Mouse (Mus musculus): Measurements from ENCODE around the gene Ankrd40. TPM values are rescaled to one million over a fixed set of nuclear protein-coding genes. Genes with fewer than 3 reads are reported as not detected.
A peak's percentile ranks its signal among the peaks of the same experiment; 100 is the strongest.

Gene Ankrd40
- polyA plus RNA-seq, 1 experiment from 2014 or later = 27.4 TPM

- WGBS = 84% methylated on average over 9 of the region's 9 CpGs
- H3K36me3 ChIP-seq (ENCODE audit: control insufficient read depth, insufficient read depth, low read length) = peaks cover 42% of the 10 kb centered on the region
- H3K27ac ChIP-seq (ENCODE audit: low read depth, low read length) = no peak overlapping the region
These were observed 32.6 kb upstream of the Ankrd40 start for GRCm38 (mm10) chr11:94294996-94295845.

DNA sequence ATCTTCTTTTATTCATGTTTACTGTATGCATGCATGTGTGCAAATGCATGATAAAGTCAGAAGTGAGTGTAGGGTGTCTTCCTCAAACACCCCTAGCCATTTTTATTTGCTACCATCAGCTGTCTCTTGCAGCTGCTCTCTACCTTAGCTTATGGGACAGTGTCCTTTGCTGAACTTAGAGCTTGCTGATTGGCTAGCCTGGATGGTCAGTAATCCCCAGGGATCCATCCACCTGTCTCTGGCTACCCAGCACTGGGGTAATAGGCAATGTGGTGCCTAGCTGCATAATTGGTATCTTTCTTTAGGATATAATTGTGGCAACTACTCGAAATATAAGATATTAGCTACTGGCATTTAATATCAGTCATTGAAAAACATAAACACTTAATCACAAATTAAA is 15.1 kb upstream of the Ankrd40 start:
- no peak for ATAC-seq (ENCODE audit: low FRiP score)
- Histone ChIP-seq H3K36me3 (ENCODE audit: control insufficient read depth, insufficient read depth, low read length) (no peaks in the 10 kb centered on the region), H3K4me2 (no peak overlapping the region), H3K27ac (ENCODE audit: low read depth, low read length) (no peak overlapping the region), H3K9me3 (ENCODE audit: control insufficient read depth, low read length) (no peaks in the 10 kb centered on the region), H3K9ac (ENCODE audit: low read length) (no peak overlapping the region), H3K4me3 (ENCODE audit: low read depth, low read length) (no peak overlapping the region), H3K4me1 (ENCODE audit: control insufficient read depth, insufficient read depth, low read length) (peaks cover 9% of the 10 kb centered on the region; the same call in 1 of the 2 replicates), H3K27me3 (ENCODE audit: control insufficient read depth, insufficient read depth, low read length) (no peaks in the 10 kb centered on the region)
- no peak for DNase-seq (ENCODE audit: low spot score, missing footprints)
- 80% methylated on average over 1 of the region's 1 CpGs for WGBS

More at GRCm38 (mm10) chr11:94294996-94295845, 32.6 kb upstream of the Ankrd40 start:
- H3K27me3 ChIP-seq (ENCODE audit: control insufficient read depth, insufficient read depth, low read length) = no peaks in the 10 kb centered on the region
- DNase-seq (ENCODE audit: low spot score, missing footprints) (no peak), ATAC-seq (ENCODE audit: low FRiP score) (no peak)
- no peaks in the 10 kb centered on the region for H3K4me1 ChIP-seq (ENCODE audit: control insufficient read depth, insufficient read depth, low read length)
- H3K4me3 ChIP-seq (ENCODE audit: low read depth, low read length) = no peak overlapping the region
- H3K4me2 ChIP-seq = no peak overlapping the region
- H3K9ac ChIP-seq (ENCODE audit: low read length) = no peak overlapping the region
- H3K9me3 ChIP-seq (ENCODE audit: control insufficient read depth, low read length) = no peaks in the 10 kb centered on the region

GRCm38 (mm10) chr11:94314098-94314652 is 13.6 kb upstream of the Ankrd40 start:
- no peaks in the 10 kb centered on the region; the same call in 1 of the 2 replicates for H3K36me3 ChIP-seq (ENCODE audit: control insufficient read depth, insufficient read depth, low read length)
- H3K27ac ChIP-seq (ENCODE audit: low read depth, low read length) = no peak overlapping the region
- no peak overlapping the region for H3K9ac ChIP-seq (ENCODE audit: low read length)
- DNase-seq (ENCODE audit: low spot score, missing footprints) (no peak), ATAC-seq (ENCODE audit: low FRiP score) (no peak)
- no peak overlapping the region for H3K4me3 ChIP-seq (ENCODE audit: low read depth, low read length)
- WGBS = 94% methylated on average over 2 of the region's 2 CpGs
- H3K27me3 ChIP-seq (ENCODE audit: control insufficient read depth, insufficient read depth, low read length) = no peaks in the 10 kb centered on the region
- peaks cover 9% of the 10 kb centered on the region; the same call in 1 of the 2 replicates for H3K4me1 ChIP-seq (ENCODE audit: control insufficient read depth, insufficient read depth, low read length)
- no peaks in the 10 kb centered on the region for H3K9me3 ChIP-seq (ENCODE audit: control insufficient read depth, low read length)
- H3K4me2 ChIP-seq = no peak overlapping the region

- DNase-seq (ENCODE audit: low spot score, missing footprints) = peak; percentile 81
- no peak overlapping the region for H3K4me3 ChIP-seq (ENCODE audit: low read depth, low read length)
- no peaks in the 10 kb centered on the region for H3K9me3 ChIP-seq (ENCODE audit: control insufficient read depth, low read length)
- no peak overlapping the region for H3K27ac ChIP-seq (ENCODE audit: low read depth, low read length)
- no peak for ATAC-seq (ENCODE audit: low FRiP score)
- no peak overlapping the region for H3K9ac ChIP-seq (ENCODE audit: low read length)
- H3K4me2 ChIP-seq = no peak overlapping the region
- no peaks in the 10 kb centered on the region for H3K27me3 ChIP-seq (ENCODE audit: control insufficient read depth, insufficient read depth, low read length)
- 77% methylated on average over 1 of the region's 1 CpGs for WGBS
- H3K4me1 ChIP-seq (ENCODE audit: control insufficient read depth, insufficient read depth, low read length) = peaks cover 15% of the 10 kb centered on the region
- peaks cover 2% of the 10 kb centered on the region; the same call in 1 of the 2 replicates for H3K36me3 ChIP-seq (ENCODE audit: control insufficient read depth, insufficient read depth, low read length)
These were observed 12.5 kb upstream of the Ankrd40 start for GRCm38 (mm10) chr11:94315308-94315707.

- Histone ChIP-seq H3K36me3 (ENCODE audit: control insufficient read depth, insufficient read depth, low read length) (peaks cover 2% of the 10 kb centered on the region; the same call in 1 of the 2 replicates), H3K27ac (ENCODE audit: low read depth, low read length) (no peak overlapping the region), H3K4me2 (no peak overlapping the region), H3K4me3 (ENCODE audit: low read depth, low read length) (no peak overlapping the region), H3K9ac (ENCODE audit: low read length) (no peak overlapping the region), H3K27me3 (ENCODE audit: control insufficient read depth, insufficient read depth, low read length) (no peaks in the 10 kb centered on the region), H3K9me3 (ENCODE audit: control insufficient read depth, low read length) (no peaks in the 10 kb centered on the region), H3K4me1 (ENCODE audit: control insufficient read depth, insufficient read depth, low read length) (peaks cover 15% of the 10 kb centered on the region)
- ATAC-seq (ENCODE audit: low FRiP score) = no peak
- 90% methylated on average over 2 of the region's 2 CpGs for whole genome bisulfite sequencing
- no peak for DNase-seq (ENCODE audit: low spot score, missing footprints)
These were observed 11.3 kb upstream of the Ankrd40 start for GRCm38 (mm10) chr11:94316528-94316927.

DNA sequence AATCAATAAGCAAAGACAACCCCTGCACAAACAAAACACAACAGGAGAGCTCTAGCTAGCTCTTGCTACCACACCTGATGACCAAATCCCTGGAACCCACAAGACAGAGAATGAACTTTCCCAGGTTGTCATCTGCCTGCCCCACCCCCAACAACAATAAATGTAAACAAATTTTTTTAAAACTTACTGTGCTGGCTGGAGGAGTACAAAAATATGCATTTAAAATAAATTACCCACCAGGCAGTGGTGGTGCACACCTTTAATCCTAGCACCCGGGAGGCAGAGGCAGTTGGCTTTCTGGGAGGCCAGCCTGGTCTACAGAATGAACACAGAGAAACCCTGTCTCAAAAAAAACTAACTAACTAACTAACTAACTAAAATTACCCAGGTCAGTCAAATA is 10.8 kb upstream of the Ankrd40 start:
- Histone ChIP-seq H3K9me3 (ENCODE audit: control insufficient read depth, low read length) (no peaks in the 10 kb centered on the region), H3K36me3 (ENCODE audit: control insufficient read depth, insufficient read depth, low read length) (peaks cover 2% of the 10 kb centered on the region; the same call in 1 of the 2 replicates), H3K4me1 (ENCODE audit: control insufficient read depth, insufficient read depth, low read length) (peaks cover 15% of the 10 kb centered on the region), H3K27me3 (ENCODE audit: control insufficient read depth, insufficient read depth, low read length) (no peaks in the 10 kb centered on the region), H3K27ac (ENCODE audit: low read depth, low read length) (no peak overlapping the region), H3K9ac (ENCODE audit: low read length) (no peak overlapping the region), H3K4me2 (no peak overlapping the region), H3K4me3 (ENCODE audit: low read depth, low read length) (no peak overlapping the region)
- WGBS = 94% methylated on average over 1 of the region's 1 CpGs
- no peak for ATAC-seq (ENCODE audit: low FRiP score)
- DNase-seq (ENCODE audit: low spot score, missing footprints) = no peak

DNA sequence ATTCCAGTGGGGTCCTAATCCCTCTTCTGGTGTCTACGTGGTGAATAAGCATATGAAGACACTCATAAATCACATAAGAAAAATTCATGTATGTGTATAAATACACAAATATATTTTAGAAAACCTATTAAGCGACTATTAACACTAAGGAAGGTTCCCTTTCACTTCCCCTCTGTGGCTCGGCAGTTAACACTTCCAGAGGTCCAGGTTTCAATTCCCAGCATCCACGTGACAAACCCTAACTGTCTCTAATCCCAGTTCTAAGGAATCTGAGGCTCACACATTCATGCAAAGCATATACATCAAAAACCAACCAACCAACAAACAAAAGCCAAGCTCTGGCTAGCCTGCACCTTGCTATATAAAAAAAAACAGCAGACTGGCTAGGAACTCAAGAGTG is 10.3 kb upstream of the Ankrd40 start:
- H3K4me1 ChIP-seq (ENCODE audit: control insufficient read depth, insufficient read depth, low read length) = peaks cover 15% of the 10 kb centered on the region
- no peak for ATAC-seq (ENCODE audit: low FRiP score)
- WGBS = 67% methylated on average over 4 of the region's 4 CpGs

GRCm38 (mm10) chr11:94318056-94318455 is 9.7 kb upstream of the Ankrd40 start:
- no peaks in the 10 kb centered on the region for H3K27me3 ChIP-seq (ENCODE audit: control insufficient read depth, insufficient read depth, low read length)
- no peak overlapping the region for H3K4me2 ChIP-seq
- H3K9ac ChIP-seq (ENCODE audit: low read length) = no peak overlapping the region
- H3K4me3 ChIP-seq (ENCODE audit: low read depth, low read length) = no peak overlapping the region
- no peak overlapping the region for H3K27ac ChIP-seq (ENCODE audit: low read depth, low read length)
- peaks cover 2% of the 10 kb centered on the region; the same call in 1 of the 2 replicates for H3K36me3 ChIP-seq (ENCODE audit: control insufficient read depth, insufficient read depth, low read length)
- peak; percentile 78 for DNase-seq (ENCODE audit: low spot score, missing footprints)
- no peak for ATAC-seq (ENCODE audit: low FRiP score)
- WGBS = 91% methylated on average over 5 of the region's 5 CpGs
- peaks cover 20% of the 10 kb centered on the region for H3K4me1 ChIP-seq (ENCODE audit: control insufficient read depth, insufficient read depth, low read length)
- no peaks in the 10 kb centered on the region for H3K9me3 ChIP-seq (ENCODE audit: control insufficient read depth, low read length)

More for the DNA sequence above, 10.3 kb upstream of the Ankrd40 start:
- H3K27me3 ChIP-seq (ENCODE audit: control insufficient read depth, insufficient read depth, low read length) = no peaks in the 10 kb centered on the region
- DNase-seq (ENCODE audit: low spot score, missing footprints) = no peak
- no peak overlapping the region for H3K4me2 ChIP-seq
- no peak overlapping the region for H3K9ac ChIP-seq (ENCODE audit: low read length)
- no peak overlapping the region for H3K27ac ChIP-seq (ENCODE audit: low read depth, low read length)
- H3K9me3 ChIP-seq (ENCODE audit: control insufficient read depth, low read length) = no peaks in the 10 kb centered on the region
- H3K36me3 ChIP-seq (ENCODE audit: control insufficient read depth, insufficient read depth, low read length) = peaks cover 2% of the 10 kb centered on the region; the same call in 1 of the 2 replicates
- no peak overlapping the region for H3K4me3 ChIP-seq (ENCODE audit: low read depth, low read length)
